Mouse (Mus musculus) stomach, embryonic 16.5 days (tissue): Measurements from ENCODE around the gene H2al1g. TPM values are rescaled to one million over a fixed set of nuclear protein-coding genes. Genes with fewer than 3 reads are reported as not detected.
"Not testable (repeated sequence)": the region's sequence is repeated elsewhere in the genome, so short reads cannot be mapped to it uniquely, and the experiment has no call there.

Experiments
- ATAC-seq: fragments of 200-750 bp; cut with Nextera tagmentation; 2 replicates; pipeline ENCODE4 v1.8.0; 2017; ENCODE audit warnings: moderate number of reproducible peaks, moderate TSS enrichment; ENCODE audit not compliant: insufficient read depth, low FRiP score
- H3K27ac ChIP-seq: fragments of 300-500 bp; sonication (generic); 2 replicates; pipeline ENCODE4 v1.5.1; 2014; ENCODE audit warnings: low read length
- H3K27me3 ChIP-seq: fragments of 300-500 bp; sonication (generic); 2 replicates; pipeline ENCODE4 v1.6.1; 2014; ENCODE audit warnings: low read length, control low read depth, mixed read lengths; ENCODE audit not compliant: control insufficient read depth, insufficient read depth
- H3K36me3 ChIP-seq: fragments of 300-500 bp; sonication (generic); 2 replicates; pipeline ENCODE4 v1.6.1; 2014; ENCODE audit warnings: low read length; ENCODE audit not compliant: control insufficient read depth, insufficient read depth
- H3K4me1 ChIP-seq: fragments of 300-500 bp; sonication (generic); 2 replicates; pipeline ENCODE4 v1.6.1; 2014; ENCODE audit warnings: low read length, control low read depth, mixed read lengths; ENCODE audit not compliant: control insufficient read depth, insufficient read depth
- H3K4me2 ChIP-seq: fragments of 300-500 bp; sonication (generic); 2 replicates; pipeline ENCODE4 v1.6.1; 2014; ENCODE audit warnings: low read depth, low read length, mixed read lengths
- H3K4me3 ChIP-seq: fragments of 300-500 bp; sonication (generic); replicated peaks from 2 replicates; pipeline ENCODE4 v1.5.1; 2014; ENCODE audit warnings: mild to moderate bottlenecking, low read length
- H3K9ac ChIP-seq: fragments of 300-500 bp; sonication (generic); 2 replicates; pipeline ENCODE4 v1.6.1; 2014; ENCODE audit warnings: low read length
- H3K9me3 ChIP-seq: fragments of 300-500 bp; sonication (generic); replicated peaks from 2 replicates; pipeline ENCODE4 v1.6.1; 2016; ENCODE audit warnings: low read length, control low read depth; ENCODE audit not compliant: control insufficient read depth
- WGBS: fragments of 180-500 bp; shearing (Covaris S2); extraction: QIAGEN DNeasy Blood & Tissue Kit; methylation state at CpG from one replicate; pipeline ENCODE4 v1.1.7; 2014; 5-methylcytosine and 5-hydroxymethylcytosine counted together
- polyA plus RNA-seq: library from polyadenylated mRNA; unstranded; fragments of >200 nt; fragmentation: Nextera tagmentation; extraction: Ambion mirVana; gene quantifications from 2 replicates; pipeline ENCODE4 v1.2.1, GENCODE M21; 2015

The H2al1g gene
- not detected in 2 replicates for polyA plus RNA-seq

GRCm38 (mm10) chrX:11317956-11318355 is at the start of gene H2al1g:
H2al1g (plus strand) TSS chrX:11318256.
- not testable (repeated sequence) for H3K4me2 ChIP-seq, H3K9me3 ChIP-seq, H3K27me3 ChIP-seq, H3K27ac ChIP-seq, H3K9ac ChIP-seq, H3K4me1 ChIP-seq, H3K4me3 ChIP-seq, ATAC-seq, H3K36me3 ChIP-seq
- WGBS = no CpG with 5 or more reads among the region's 3 CpGs

GRCm38 (mm10) chrX:11269074-11269473 is 49.0 kb upstream of the H2al1g start:
- no peak overlapping the region for H3K4me3 ChIP-seq
- no peaks in the 10 kb centered on the region for H3K36me3 ChIP-seq
- H3K27me3 ChIP-seq = peaks cover 5% of the 10 kb centered on the region; the same call in 1 of the 2 replicates
- no peak overlapping the region for H3K27ac ChIP-seq
- no peak for ATAC-seq
- no peak overlapping the region for H3K4me2 ChIP-seq
- H3K9me3 ChIP-seq = no peaks in the 10 kb centered on the region
- no peaks in the 10 kb centered on the region for H3K4me1 ChIP-seq
- no peak overlapping the region for H3K9ac ChIP-seq
- 89% methylated on average over 3 of the region's 3 CpGs for WGBS

GRCm38 (mm10) chrX:11273190-11273589 is 44.9 kb upstream of the H2al1g start:
- ATAC-seq = no peak
- 69% methylated on average over 3 of the region's 3 CpGs for WGBS
- H3K27me3 ChIP-seq = peaks cover 8% of the 10 kb centered on the region; the same call in 1 of the 2 replicates

GRCm38 (mm10) chrX:11277083-11277482 is 41.0 kb upstream of the H2al1g start:
- Histone ChIP-seq H3K9ac (no peak overlapping the region), H3K4me3 (no peak overlapping the region), H3K9me3 (no peaks in the 10 kb centered on the region), H3K27ac (no peak overlapping the region), H3K4me1 (no peaks in the 10 kb centered on the region), H3K36me3 (no peaks in the 10 kb centered on the region), H3K27me3 (peaks cover 8% of the 10 kb centered on the region; the same call in 1 of the 2 replicates), H3K4me2 (no peak overlapping the region)
- WGBS = 62% methylated on average over 6 of the region's 6 CpGs
- no peak for ATAC-seq

More at GRCm38 (mm10) chrX:11273190-11273589, 44.9 kb upstream of the H2al1g start:
- Histone ChIP-seq H3K36me3 (no peaks in the 10 kb centered on the region), H3K9me3 (no peaks in the 10 kb centered on the region), H3K4me3 (no peak overlapping the region), H3K27ac (no peak overlapping the region), H3K4me1 (no peaks in the 10 kb centered on the region), H3K9ac (no peak overlapping the region), H3K4me2 (no peak overlapping the region)

- Histone ChIP-seq H3K4me2 (no peak overlapping the region), H3K4me3 (no peak overlapping the region), H3K9me3 (no peaks in the 10 kb centered on the region), H3K9ac (no peak overlapping the region), H3K4me1 (no peaks in the 10 kb centered on the region), H3K27ac (no peak overlapping the region), H3K27me3 (0 out of 2 replicates have a peak, but pooled peaks cover 4% of the 10 kb centered on the region), H3K36me3 (no peaks in the 10 kb centered on the region)
- ATAC-seq = no peak
- 52% methylated on average over 2 of the region's 2 CpGs for whole genome bisulfite sequencing
Observed at GRCm38 (mm10) chrX:11280741-11281140, 37.3 kb upstream of the H2al1g start.

- Histone ChIP-seq H3K4me2 (no peak overlapping the region), H3K9ac (no peak overlapping the region), H3K36me3 (no peaks in the 10 kb centered on the region), H3K27me3 (peaks cover 2% of the 10 kb centered on the region), H3K4me1 (no peaks in the 10 kb centered on the region), H3K4me3 (no peak overlapping the region), H3K9me3 (no peaks in the 10 kb centered on the region), H3K27ac (no peak overlapping the region)
- 42% methylated on average over 14 of the region's 14 CpGs for WGBS
- no peak for ATAC-seq
Observed at GRCm38 (mm10) chrX:11288306-11288882, 29.7 kb upstream of the H2al1g start.

GRCm38 (mm10) chrX:11289244-11289643 is 28.8 kb upstream of the H2al1g start:
- Histone ChIP-seq H3K9ac (no peak overlapping the region), H3K4me1 (no peaks in the 10 kb centered on the region), H3K9me3 (no peaks in the 10 kb centered on the region), H3K27ac (no peak overlapping the region), H3K4me3 (no peak overlapping the region), H3K36me3 (no peaks in the 10 kb centered on the region), H3K4me2 (no peak overlapping the region), H3K27me3 (peaks cover 2% of the 10 kb centered on the region)
- ATAC-seq = no peak
- 70% methylated on average over 4 of the region's 4 CpGs for WGBS

- ATAC-seq, H3K9ac ChIP-seq, H3K4me3 ChIP-seq, H3K9me3 ChIP-seq, H3K36me3 ChIP-seq, H3K4me1 ChIP-seq, H3K4me2 ChIP-seq, H3K27ac ChIP-seq, H3K27me3 ChIP-seq: not testable (repeated sequence)
- no CpG with 5 or more reads among the region's 3 CpGs for WGBS
Observed at GRCm38 (mm10) chrX:11298957-11299356, 19.1 kb upstream of the H2al1g start, which contains the start of gene H2al1a. H2al1a (plus strand) TSS chrX:11299257.

- 81% methylated on average over 1 of the region's 3 CpGs for WGBS
- not testable (repeated sequence) for H3K27me3 ChIP-seq, H3K36me3 ChIP-seq, H3K4me2 ChIP-seq, H3K27ac ChIP-seq, H3K4me1 ChIP-seq, ATAC-seq, H3K4me3 ChIP-seq, H3K9me3 ChIP-seq, H3K9ac ChIP-seq
Observed at GRCm38 (mm10) chrX:11302132-11302531, 15.9 kb upstream of the H2al1g start, which contains the start of gene H2al1b. H2al1b (plus strand) TSS chrX:11302432.
